In the genomic region with DNA sequence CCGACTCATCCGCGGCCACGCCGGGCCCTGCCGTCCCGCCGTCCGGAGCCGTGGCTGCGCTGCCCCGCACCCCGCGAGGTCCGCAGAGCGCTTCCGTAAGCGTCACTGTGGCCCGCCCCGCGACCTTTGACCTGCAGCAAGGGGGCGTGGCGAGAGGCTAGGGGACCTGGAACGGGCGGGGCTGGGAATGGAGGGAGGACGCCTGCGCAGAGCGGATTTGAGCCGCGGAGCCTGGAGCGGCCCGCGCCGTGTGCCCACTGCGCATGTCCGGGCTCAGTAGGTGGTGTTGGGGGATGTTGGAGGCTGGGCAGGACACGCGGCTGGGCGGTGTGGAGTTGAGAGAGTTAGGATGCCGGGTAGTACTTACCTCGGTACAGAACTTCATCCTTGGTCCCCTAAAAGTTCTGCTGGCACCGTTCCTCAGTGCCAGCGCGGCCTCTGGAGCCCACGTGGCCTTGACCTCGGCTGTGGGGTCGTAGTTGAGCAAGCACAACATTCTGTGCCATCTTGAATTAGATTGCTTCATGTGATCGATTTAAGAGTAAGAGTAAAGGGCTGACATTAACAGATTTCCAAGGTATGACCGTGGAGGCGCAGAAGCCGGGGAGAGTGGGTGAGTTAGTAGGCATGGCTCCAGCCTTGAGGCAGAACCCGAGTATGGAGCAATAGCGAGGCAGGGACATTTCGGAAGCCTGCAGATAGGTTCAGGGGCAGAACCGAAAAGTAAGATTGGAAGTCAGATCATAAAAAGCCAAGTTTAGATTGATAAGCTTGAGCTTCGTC, we compare ENCODE assay signal across 8 mouse cellular contexts. TPM values are rescaled to one million over a fixed set of nuclear protein-coding genes. Genes with fewer than 3 reads are reported as not detected.
DNase-seq lines count a peak whose midpoint lies in the region; ATAC-seq and TF ChIP-seq lines count a peak whose summit lies in the region.

Gene Otulin (minus strand): TSS at position 93 of the 783 bp plus-strand sequence.

- peak within 1 kb of the TSS; percentile 61 for H3K27ac ChIP-seq in heart, embryonic 12.5 days (ENCODE audit: poor library complexity, severe bottlenecking)
- peak within 1 kb of the TSS; percentile 69 for H3K27ac ChIP-seq in kidney, postnatal 0 days
- H3K27ac ChIP-seq in liver, embryonic 11.5 days (ENCODE audit: low read depth, low read length): 0 out of 2 replicates have a peak within 1 kb of the TSS, but pooled peaks have one; percentile 33
- H3K27ac ChIP-seq in stomach, embryonic 14.5 days (ENCODE audit: low read length): 0 out of 2 replicates have a peak within 1 kb of the TSS, but pooled peaks have one; percentile 4

- peak within 1 kb of the TSS; percentile 96 for H3K9ac ChIP-seq in heart, embryonic 12.5 days
- H3K9ac ChIP-seq in kidney, postnatal 0 days (ENCODE audit: low read depth, low read length): peak within 1 kb of the TSS; percentile 78
- peak within 1 kb of the TSS; percentile 80 for H3K9ac ChIP-seq in liver, embryonic 11.5 days (ENCODE audit: low read depth, low read length)
- peak within 1 kb of the TSS; percentile 63 for H3K9ac ChIP-seq in stomach, embryonic 14.5 days (replicated peaks; ENCODE audit: low read depth, low read length)

- peak; percentile 96 for ATAC-seq in erythroid progenitor cell, adult 5-6 weeks (replicated peaks; ENCODE audit: low FRiP score, poor library complexity, severe bottlenecking)
- ATAC-seq in heart, embryonic 12.5 days (ENCODE audit: insufficient number of reproducible peaks, low FRiP score): peak; percentile 99
- ATAC-seq in kidney, postnatal 0 days (replicated peaks; ENCODE audit: low FRiP score, low read depth): peak; percentile 99
- peak; percentile 99 for ATAC-seq in liver, embryonic 11.5 days (replicated peaks; ENCODE audit: low FRiP score)
- ATAC-seq in stomach, embryonic 14.5 days (ENCODE audit: insufficient number of reproducible peaks, insufficient read depth, low FRiP score, low read depth): peak; percentile 99

- peak; percentile 95 for DNase-seq in CD4-positive helper T cell, adult 2 months (ENCODE audit: low read depth, low spot score)
- peak; percentile 91 for DNase-seq in brain, embryonic 18.5 days (ENCODE audit: low read depth, low spot score)
- peak; percentile 98 for DNase-seq in kidney, postnatal 0 days (ENCODE audit: low spot score)
- peak; percentile 98 for DNase-seq in liver, embryonic 11.5 days (ENCODE audit: low spot score)
- peak; percentile 97 for DNase-seq in naive thymus-derived CD4-positive, alpha-beta T cell, adult 2 months (ENCODE audit: low read depth)

- peaks cover 9% of the 10 kb centered on the region for H3K36me3 ChIP-seq in heart, embryonic 12.5 days
- 0 out of 2 replicates have a peak, but pooled peaks cover 3% of the 10 kb centered on the region for H3K36me3 ChIP-seq in kidney, postnatal 0 days (ENCODE audit: insufficient read depth, low read length)
- no peaks in the 10 kb centered on the region; the same call in 1 of the 2 replicates for H3K36me3 ChIP-seq in liver, embryonic 11.5 days (ENCODE audit: control insufficient read depth, insufficient read depth, low read length)
- no peaks in the 10 kb centered on the region for H3K36me3 ChIP-seq in stomach, embryonic 14.5 days (ENCODE audit: control insufficient read depth, insufficient read depth, low read length)

- WGBS in heart, embryonic 12.5 days: 5% methylated on average over 56 of the region's 56 CpGs
- 5% methylated on average over 56 of the region's 56 CpGs for WGBS in kidney, postnatal 0 days
- WGBS in liver, embryonic 11.5 days: 6% methylated on average over 56 of the region's 56 CpGs
- 6% methylated on average over 54 of the region's 56 CpGs for WGBS in stomach, embryonic 14.5 days

- TF ChIP-seq CTCF in kidney, postnatal 0 days (IDR thresholded peaks at IDR 0.05; ENCODE audit: low read depth): peak; percentile 29; the same call in 1 of the 2 replicates

- H3K4me3 ChIP-seq in heart, embryonic 12.5 days: peak within 1 kb of the TSS; percentile 96
- H3K4me3 ChIP-seq in kidney, postnatal 0 days (replicated peaks; ENCODE audit: low read depth, low read length): peak within 1 kb of the TSS; percentile 85
- peak within 1 kb of the TSS; percentile 88 for H3K4me3 ChIP-seq in liver, embryonic 11.5 days (ENCODE audit: low read depth, low read length)
- H3K4me3 ChIP-seq in stomach, embryonic 14.5 days (ENCODE audit: low read depth, low read length): peak within 1 kb of the TSS; percentile 68

- no peaks in the 10 kb centered on the region for H3K27me3 ChIP-seq in heart, embryonic 12.5 days (replicated peaks)
- no peaks in the 10 kb centered on the region for H3K27me3 ChIP-seq in kidney, postnatal 0 days (ENCODE audit: insufficient read depth, low read length)
- H3K27me3 ChIP-seq in liver, embryonic 11.5 days (replicated peaks; ENCODE audit: control insufficient read depth, insufficient read depth, low read length): no peaks in the 10 kb centered on the region
- H3K27me3 ChIP-seq in stomach, embryonic 14.5 days (ENCODE audit: control insufficient read depth, insufficient read depth, low read length): no peaks in the 10 kb centered on the region

- peak within 1 kb of the TSS; percentile 83 for H3K4me2 ChIP-seq in heart, embryonic 12.5 days
- peak within 1 kb of the TSS; percentile 75 for H3K4me2 ChIP-seq in kidney, postnatal 0 days (ENCODE audit: low read length)
- peak within 1 kb of the TSS; percentile 86 for H3K4me2 ChIP-seq in liver, embryonic 11.5 days
- peak within 1 kb of the TSS; percentile 83 for H3K4me2 ChIP-seq in stomach, embryonic 14.5 days (replicated peaks; ENCODE audit: low read depth, low read length)

- H3K4me1 ChIP-seq in heart, embryonic 12.5 days (replicated peaks): peaks cover 29% of the 10 kb centered on the region
- H3K4me1 ChIP-seq in kidney, postnatal 0 days (replicated peaks; ENCODE audit: insufficient read depth, low read length): peaks cover 5% of the 10 kb centered on the region
- H3K4me1 ChIP-seq in liver, embryonic 11.5 days (replicated peaks; ENCODE audit: control insufficient read depth, insufficient read depth, low read length): peaks cover 34% of the 10 kb centered on the region
- peaks cover 9% of the 10 kb centered on the region for H3K4me1 ChIP-seq in stomach, embryonic 14.5 days (ENCODE audit: control insufficient read depth, insufficient read depth, low read length)

- no peaks in the 10 kb centered on the region for H3K9me3 ChIP-seq in heart, embryonic 12.5 days (replicated peaks)
- no peaks in the 10 kb centered on the region for H3K9me3 ChIP-seq in kidney, postnatal 0 days (replicated peaks; ENCODE audit: low read length)
- H3K9me3 ChIP-seq in liver, embryonic 11.5 days (ENCODE audit: control insufficient read depth, low read length): no peaks in the 10 kb centered on the region
- no peaks in the 10 kb centered on the region for H3K9me3 ChIP-seq in stomach, embryonic 14.5 days (ENCODE audit: control insufficient read depth, low read depth, low read length)

RNA-seq across cellular contexts. Expression of gene Otulin, which starts in this region (rescaled TPM):
- total RNA-seq in erythroid progenitor cell, adult 5-6 weeks (2015; ENCODE audit: low replicate concordance): 22.0 and 24.7 TPM in 2 replicates
- 15.7 and 21.9 TPM in 2 replicates for total RNA-seq in erythroid progenitor cell, adult 5-6 weeks (2017; ENCODE audit: low replicate concordance)
- polyA plus RNA-seq in heart, embryonic 12.5 days (2016; fragmentation: Nextera tagmentation; extraction: Ambion mirVana): 26.2 and 27.4 TPM in 2 replicates
- 37.6 and 41.1 TPM in 2 replicates for polyA plus RNA-seq in kidney, postnatal 0 days (2015; fragmentation: Nextera tagmentation; extraction: Ambion mirVana)
- polyA plus RNA-seq in liver, embryonic 11.5 days (2014; fragmentation: Nextera tagmentation; extraction: Ambion mirVana): 45.9 and 47.5 TPM in 2 replicates
- polyA plus RNA-seq in stomach, embryonic 14.5 days (2014; fragmentation: Nextera tagmentation; extraction: Ambion mirVana): 33.2 and 38.9 TPM in 2 replicates

Comparison
In these comparisons a context has a peak if more than half of its experiments do, and no peak if none do; other contexts are left out.
1. Peak in every context shown above with its lines: DNase-seq, ATAC-seq, H3K4me3 ChIP-seq and H3K27ac ChIP-seq.
2. H3K27ac ChIP-seq: peak in every context shown above with its lines; median percentile 69 in kidney, postnatal 0 days; 61 in heart, embryonic 12.5 days; 33 in liver, embryonic 11.5 days; 4 in stomach, embryonic 14.5 days.